Mouse (Mus musculus): ENCODE data around the gene Ptprm. TPM values are rescaled to one million over a fixed set of nuclear protein-coding genes. Genes with fewer than 3 reads are reported as not detected.

The Ptprm gene
- polyA plus RNA-seq, 1 experiment from 2014 or later = 5.4 TPM

DNA sequence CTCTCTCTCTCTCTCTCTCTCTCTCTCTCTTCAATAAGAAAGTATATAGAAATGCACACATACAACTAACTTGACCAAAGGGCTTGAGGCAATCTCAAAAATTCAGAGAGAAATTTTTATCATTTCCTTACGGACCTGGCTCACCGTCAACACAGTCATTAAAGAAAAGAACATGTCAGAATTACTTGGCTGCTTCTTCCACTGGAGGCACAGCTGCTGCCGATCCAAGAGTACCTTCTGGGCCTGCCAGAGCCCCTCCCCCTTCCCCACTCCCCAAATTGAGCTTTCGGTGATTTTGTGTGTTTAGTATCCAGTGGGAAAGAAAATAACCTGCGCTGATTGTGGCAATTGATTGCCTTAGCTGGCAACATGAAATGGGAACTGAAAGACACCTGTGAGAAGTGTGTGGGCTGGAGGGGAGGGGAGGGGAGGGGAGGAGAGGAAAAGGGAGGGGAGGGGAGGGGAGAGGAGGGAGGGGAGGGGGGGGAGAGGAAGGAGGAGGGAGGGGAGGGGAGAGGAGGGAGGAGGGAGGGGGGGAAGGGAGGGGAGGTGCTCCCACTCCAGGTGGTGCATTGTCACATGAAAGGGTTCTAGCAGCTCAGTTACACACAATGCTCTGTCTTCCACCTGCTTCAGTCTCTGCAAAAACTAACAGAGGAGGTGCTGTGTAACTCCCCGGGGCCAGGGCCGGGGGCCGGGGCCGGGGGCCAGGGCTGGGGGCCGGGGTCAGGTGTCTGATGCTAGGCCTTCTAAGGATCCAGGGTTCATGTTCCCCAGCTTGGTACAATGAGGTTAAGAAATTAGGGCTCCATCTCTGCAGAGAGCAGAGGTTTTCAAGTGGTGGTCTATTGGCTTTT is 552.2 kb downstream of the Ptprm start:
- Histone ChIP-seq H3K4me1 (replicated peaks; ENCODE audit: control insufficient read depth, insufficient read depth, low read length) (no peaks in the 10 kb centered on the region), H3K36me3 (ENCODE audit: control insufficient read depth, insufficient read depth) (no peaks in the 10 kb centered on the region), H3K27me3 (replicated peaks; ENCODE audit: control insufficient read depth, insufficient read depth, low read length) (no peaks in the 10 kb centered on the region), H3K4me3 (ENCODE audit: low read depth, low read length) (no peak overlapping the region), H3K9me3 (ENCODE audit: control insufficient read depth) (no peaks in the 10 kb centered on the region), H3K4me2 (replicated peaks; ENCODE audit: low read depth) (no peak overlapping the region), H3K9ac (ENCODE audit: low read depth, low read length) (no peak overlapping the region), H3K27ac (ENCODE audit: low read depth, low read length) (no peak overlapping the region)
- no peak for ATAC-seq
- no peak for TF ChIP-seq CTCF (IDR thresholded peaks at IDR 0.05; ENCODE audit: low read depth)
- 46% methylated on average over 10 of the region's 10 CpGs for WGBS

DNA sequence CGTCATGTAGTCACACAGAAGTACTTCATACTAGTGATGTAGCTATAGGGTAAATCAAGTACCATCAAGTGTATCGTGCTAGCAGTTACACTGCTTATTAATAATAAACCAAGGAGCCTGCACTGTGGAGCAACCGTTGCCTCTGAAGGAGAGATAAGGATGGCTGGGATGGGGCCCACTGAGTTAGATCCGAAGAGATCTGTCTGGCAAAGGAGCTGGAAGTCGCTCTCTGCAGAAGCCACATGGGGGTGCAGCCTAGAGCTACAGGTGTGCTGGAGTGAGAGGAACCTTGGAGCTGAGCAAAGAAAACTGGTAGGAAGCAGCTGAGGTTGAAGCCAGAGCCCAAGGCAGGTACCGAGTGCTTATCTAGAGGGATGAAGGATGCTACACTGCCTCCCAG is 554.0 kb downstream of the Ptprm start:
- 45% methylated on average over 6 of the region's 6 CpGs for WGBS
- no peaks in the 10 kb centered on the region for H3K27me3 ChIP-seq (replicated peaks; ENCODE audit: control insufficient read depth, insufficient read depth, low read length)

DNA sequence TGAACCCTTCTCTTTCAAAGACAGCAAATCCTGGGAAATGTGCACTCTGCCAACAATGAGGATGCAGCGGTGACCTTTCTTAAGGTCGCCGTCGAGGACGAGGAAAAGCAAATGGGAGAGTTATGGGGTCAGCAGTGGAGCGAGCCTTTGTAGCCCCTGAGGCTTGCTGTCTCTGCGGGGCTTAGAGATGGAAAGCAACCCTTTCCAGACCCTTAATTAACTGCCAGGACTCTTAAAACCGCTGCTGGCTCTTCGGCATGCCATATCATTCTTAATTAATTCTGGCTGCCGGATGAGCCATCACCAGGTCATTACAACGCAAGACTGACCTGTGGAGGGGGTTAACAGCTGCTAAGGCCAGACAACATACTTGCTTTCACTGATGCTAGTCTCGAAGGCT is 568.1 kb downstream of the Ptprm start:
- WGBS = 68% methylated on average over 12 of the region's 12 CpGs
- H3K4me1 ChIP-seq (replicated peaks; ENCODE audit: control insufficient read depth, insufficient read depth, low read length) = no peaks in the 10 kb centered on the region
- no peaks in the 10 kb centered on the region for H3K27me3 ChIP-seq (replicated peaks; ENCODE audit: control insufficient read depth, insufficient read depth, low read length)
- no peak overlapping the region for H3K4me3 ChIP-seq (ENCODE audit: low read depth, low read length)
- ATAC-seq = no peak
- H3K27ac ChIP-seq (ENCODE audit: low read depth, low read length) = no peak overlapping the region
- H3K36me3 ChIP-seq (ENCODE audit: control insufficient read depth, insufficient read depth) = no peaks in the 10 kb centered on the region
- H3K4me2 ChIP-seq (replicated peaks; ENCODE audit: low read depth) = no peak overlapping the region
- no peak for TF ChIP-seq CTCF (IDR thresholded peaks at IDR 0.05; ENCODE audit: low read depth)
- H3K9me3 ChIP-seq (ENCODE audit: control insufficient read depth) = no peaks in the 10 kb centered on the region
- no peak overlapping the region for H3K9ac ChIP-seq (ENCODE audit: low read depth, low read length)

More for the DNA sequence above, 554.0 kb downstream of the Ptprm start:
- Histone ChIP-seq H3K9me3 (ENCODE audit: control insufficient read depth) (no peaks in the 10 kb centered on the region), H3K9ac (ENCODE audit: low read depth, low read length) (no peak overlapping the region), H3K27ac (ENCODE audit: low read depth, low read length) (no peak overlapping the region), H3K36me3 (ENCODE audit: control insufficient read depth, insufficient read depth) (no peaks in the 10 kb centered on the region), H3K4me1 (replicated peaks; ENCODE audit: control insufficient read depth, insufficient read depth, low read length) (no peaks in the 10 kb centered on the region), H3K4me2 (replicated peaks; ENCODE audit: low read depth) (no peak overlapping the region), H3K4me3 (ENCODE audit: low read depth, low read length) (no peak overlapping the region)
- TF ChIP-seq CTCF (IDR thresholded peaks at IDR 0.05; ENCODE audit: low read depth) = 0 out of 2 replicates have a peak, but pooled peaks have one; percentile 4
- no peak for ATAC-seq

DNA sequence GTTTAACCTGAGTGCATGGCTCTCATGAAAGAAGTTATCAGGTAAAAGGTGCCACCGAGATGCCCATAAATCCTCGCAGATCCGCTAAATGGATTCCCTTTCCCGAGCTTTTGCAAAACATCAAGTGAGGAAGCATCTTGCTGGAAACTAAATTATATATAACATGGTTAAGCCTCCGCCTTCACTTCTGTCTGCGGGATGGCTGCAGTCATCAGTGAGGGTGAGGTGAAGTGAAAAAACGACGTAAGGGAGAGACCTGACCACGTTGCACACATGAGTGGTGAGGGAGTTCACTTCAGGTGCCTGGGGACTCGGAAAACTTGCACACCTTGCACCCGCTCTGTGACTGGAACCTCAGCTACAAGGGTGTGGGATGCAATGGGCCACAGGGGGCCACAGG is 568.7 kb downstream of the Ptprm start:
- TF ChIP-seq CTCF (IDR thresholded peaks at IDR 0.05; ENCODE audit: low read depth) = no peak
- no peak for ATAC-seq
- 82% methylated on average over 11 of the region's 11 CpGs for WGBS
- H3K27ac ChIP-seq (ENCODE audit: low read depth, low read length) = no peak overlapping the region
- no peak overlapping the region for H3K4me3 ChIP-seq (ENCODE audit: low read depth, low read length)
- no peaks in the 10 kb centered on the region for H3K4me1 ChIP-seq (replicated peaks; ENCODE audit: control insufficient read depth, insufficient read depth, low read length)
- H3K9me3 ChIP-seq (ENCODE audit: control insufficient read depth) = no peaks in the 10 kb centered on the region
- no peak overlapping the region for H3K4me2 ChIP-seq (replicated peaks; ENCODE audit: low read depth)
- no peak overlapping the region for H3K9ac ChIP-seq (ENCODE audit: low read depth, low read length)
- no peaks in the 10 kb centered on the region for H3K36me3 ChIP-seq (ENCODE audit: control insufficient read depth, insufficient read depth)
- no peaks in the 10 kb centered on the region for H3K27me3 ChIP-seq (replicated peaks; ENCODE audit: control insufficient read depth, insufficient read depth, low read length)

DNA sequence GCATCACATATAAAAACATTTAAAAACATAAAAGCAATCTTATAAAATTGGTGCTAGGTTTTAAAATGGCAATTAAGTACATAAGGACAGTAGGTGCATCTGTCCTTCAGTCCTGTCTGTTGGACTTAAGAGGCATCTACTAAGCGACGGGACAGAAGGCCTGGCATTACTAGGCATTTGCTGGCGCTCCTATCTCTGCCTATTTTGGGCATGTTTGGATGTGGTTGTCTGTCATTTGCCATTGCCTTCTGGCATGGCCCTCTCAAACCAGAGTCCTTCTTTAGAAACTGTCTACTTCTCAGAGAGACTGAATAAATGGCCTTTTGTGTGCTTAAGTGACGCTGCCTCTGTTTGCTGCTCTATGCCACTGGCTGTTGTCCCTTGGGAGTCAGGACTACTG is 570.7 kb downstream of the Ptprm start:
- no peak for ATAC-seq
- Histone ChIP-seq H3K27me3 (replicated peaks; ENCODE audit: control insufficient read depth, insufficient read depth, low read length) (no peaks in the 10 kb centered on the region), H3K9ac (ENCODE audit: low read depth, low read length) (no peak overlapping the region), H3K4me3 (ENCODE audit: low read depth, low read length) (no peak overlapping the region), H3K4me2 (replicated peaks; ENCODE audit: low read depth) (no peak overlapping the region), H3K9me3 (ENCODE audit: control insufficient read depth) (no peaks in the 10 kb centered on the region), H3K4me1 (replicated peaks; ENCODE audit: control insufficient read depth, insufficient read depth, low read length) (no peaks in the 10 kb centered on the region), H3K27ac (ENCODE audit: low read depth, low read length) (no peak overlapping the region), H3K36me3 (ENCODE audit: control insufficient read depth, insufficient read depth) (no peaks in the 10 kb centered on the region)
- TF ChIP-seq CTCF (IDR thresholded peaks at IDR 0.05; ENCODE audit: low read depth) = no peak
- 92% methylated on average over 4 of the region's 4 CpGs for WGBS

DNA sequence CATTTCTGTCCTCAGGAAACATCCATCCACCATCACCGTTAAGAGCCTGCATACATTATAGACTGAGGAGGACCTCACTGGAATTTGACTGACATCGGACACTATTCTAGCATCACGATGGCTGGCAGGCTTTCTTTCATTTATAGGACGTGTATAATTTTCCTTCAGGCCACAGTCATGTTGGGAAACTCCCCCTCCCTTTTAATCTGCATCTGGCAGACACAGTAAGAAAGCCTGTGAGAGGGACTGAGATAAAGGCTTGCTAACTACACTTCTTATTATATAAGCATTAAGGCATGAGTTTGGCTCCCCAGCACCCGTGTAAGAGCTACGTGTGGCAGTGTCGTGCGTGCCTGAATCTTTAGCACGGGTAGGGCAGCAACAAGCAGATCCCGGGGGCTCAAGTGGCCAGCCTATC is 571.2 kb downstream of the Ptprm start:
- no peak overlapping the region for H3K27ac ChIP-seq (ENCODE audit: low read depth, low read length)
- WGBS = 78% methylated on average over 10 of the region's 10 CpGs
- no peak overlapping the region for H3K4me2 ChIP-seq (replicated peaks; ENCODE audit: low read depth)
- H3K9me3 ChIP-seq (ENCODE audit: control insufficient read depth) = no peaks in the 10 kb centered on the region
- no peak overlapping the region for H3K4me3 ChIP-seq (ENCODE audit: low read depth, low read length)
- ATAC-seq = no peak
- H3K27me3 ChIP-seq (replicated peaks; ENCODE audit: control insufficient read depth, insufficient read depth, low read length) = no peaks in the 10 kb centered on the region
- no peaks in the 10 kb centered on the region for H3K4me1 ChIP-seq (replicated peaks; ENCODE audit: control insufficient read depth, insufficient read depth, low read length)
- TF ChIP-seq CTCF (IDR thresholded peaks at IDR 0.05; ENCODE audit: low read depth) = no peak
- H3K9ac ChIP-seq (ENCODE audit: low read depth, low read length) = no peak overlapping the region
- H3K36me3 ChIP-seq (ENCODE audit: control insufficient read depth, insufficient read depth) = no peaks in the 10 kb centered on the region
